Mouse (Mus musculus) limb, embryonic 15.5 days (tissue): ENCODE measurements at regions not wholly inside any gene's neighbourhood (a gene's known extent, or its start where the extent isn't known, plus 50 kb on each side); places are given as distances from the start of the nearest gene placed in this dataset.
"Not testable (repeated sequence)": the region's sequence is repeated elsewhere in the genome, so short reads cannot be mapped to it uniquely, and the experiment has no call there.

Source experiments
- ATAC-seq: fragments of 200-750 bp; cut with Nextera tagmentation; 2 replicates; pipeline ENCODE4 v1.8.0; 2017; ENCODE audit warnings: low read depth, moderate TSS enrichment; ENCODE audit not compliant: insufficient number of reproducible peaks, low FRiP score, low TSS enrichment
- H3K27ac ChIP-seq: fragments of 300-500 bp; sonication (generic); 2 replicates; pipeline ENCODE4 v1.5.1; 2015; ENCODE audit warnings: moderate library complexity, mild to moderate bottlenecking, inconsistent platforms
- H3K27me3 ChIP-seq: fragments of 300-500 bp; sonication (generic); 2 replicates; pipeline ENCODE4 v1.6.1; 2015; ENCODE audit warnings: inconsistent platforms
- H3K36me3 ChIP-seq: fragments of 300-500 bp; sonication (generic); 2 replicates; pipeline ENCODE4 v1.6.1; 2015; ENCODE audit warnings: inconsistent platforms
- H3K4me1 ChIP-seq: fragments of 300-500 bp; sonication (generic); 2 replicates; pipeline ENCODE4 v1.6.1; 2015; ENCODE audit warnings: inconsistent platforms
- H3K4me2 ChIP-seq: fragments of 300-500 bp; sonication (generic); 2 replicates; pipeline ENCODE4 v1.6.1; 2015; ENCODE audit warnings: mild to moderate bottlenecking, inconsistent platforms
- H3K4me3 ChIP-seq: fragments of 300-500 bp; sonication (generic); 2 replicates; pipeline ENCODE4 v1.5.1; 2015; ENCODE audit warnings: mild to moderate bottlenecking, inconsistent platforms
- H3K9ac ChIP-seq: fragments of 300-500 bp; sonication (generic); 2 replicates; pipeline ENCODE4 v1.6.1; 2015; ENCODE audit warnings: inconsistent platforms
- H3K9me3 ChIP-seq: fragments of 300-500 bp; sonication (generic); 2 replicates; pipeline ENCODE4 v1.6.1; 2016; ENCODE audit warnings: inconsistent platforms
- WGBS: fragments of 180-500 bp; shearing (Covaris S2); methylation state at CpG from one replicate; pipeline ENCODE4 v1.1.7; 2015; 5-methylcytosine and 5-hydroxymethylcytosine counted together

GRCm38 (mm10) chr1:168601967-168602366 is 169.9 kb upstream of the Pbx1 start:
- H3K4me2 ChIP-seq, ATAC-seq, H3K9me3 ChIP-seq, H3K4me3 ChIP-seq, H3K9ac ChIP-seq, H3K27me3 ChIP-seq, H3K27ac ChIP-seq, H3K4me1 ChIP-seq, H3K36me3 ChIP-seq: not testable (repeated sequence)
- WGBS: 77% methylated on average over 3 of the region's 3 CpGs

GRCm38 (mm10) chr1:168600461-168601160 is 168.5 kb upstream of the Pbx1 start:
- H3K4me2 ChIP-seq: no peak overlapping the region

GRCm38 (mm10) chr1:168598191-168598667 is 166.2 kb upstream of the Pbx1 start:
- H3K9me3 ChIP-seq: no peaks in the 10 kb centered on the region
- WGBS: 22% methylated on average over 11 of the region's 11 CpGs
- no peak overlapping the region for H3K9ac ChIP-seq
- H3K4me3 ChIP-seq: 0 out of 2 replicates have a peak overlapping the region, but pooled peaks have one; percentile 16
- peak overlapping the region; percentile 19 for H3K4me2 ChIP-seq
- H3K36me3 ChIP-seq: no peaks in the 10 kb centered on the region
- H3K27ac ChIP-seq: no peak overlapping the region
- no peaks in the 10 kb centered on the region for H3K27me3 ChIP-seq
- ATAC-seq: no peak
- H3K4me1 ChIP-seq: 0 out of 2 replicates have a peak, but pooled peaks cover 2% of the 10 kb centered on the region

More at GRCm38 (mm10) chr1:168600461-168601160, 168.5 kb upstream of the Pbx1 start:
- Histone ChIP-seq H3K9ac (no peak overlapping the region), H3K9me3 (no peaks in the 10 kb centered on the region), H3K36me3 (no peaks in the 10 kb centered on the region), H3K4me1 (0 out of 2 replicates have a peak, but pooled peaks cover 2% of the 10 kb centered on the region), H3K4me3 (no peak overlapping the region), H3K27me3 (no peaks in the 10 kb centered on the region), H3K27ac (no peak overlapping the region)
- ATAC-seq: no peak
- 73% methylated on average over 6 of the region's 6 CpGs for WGBS

- 25% methylated on average over 5 of the region's 5 CpGs for WGBS
- ATAC-seq: no peak
- no peaks in the 10 kb centered on the region for H3K27me3 ChIP-seq
- H3K9me3 ChIP-seq: no peaks in the 10 kb centered on the region
- H3K27ac ChIP-seq: no peak overlapping the region
- no peak overlapping the region for H3K4me3 ChIP-seq
- 0 out of 2 replicates have a peak, but pooled peaks cover 2% of the 10 kb centered on the region for H3K4me1 ChIP-seq
- no peak overlapping the region for H3K9ac ChIP-seq
- H3K4me2 ChIP-seq: no peak overlapping the region
- no peaks in the 10 kb centered on the region for H3K36me3 ChIP-seq
Observed at GRCm38 (mm10) chr1:168597495-168597894, 165.4 kb upstream of the Pbx1 start.

GRCm38 (mm10) chr1:168584137-168584536 is 152.1 kb upstream of the Pbx1 start:
- H3K27me3 ChIP-seq: no peaks in the 10 kb centered on the region
- no peak overlapping the region for H3K4me2 ChIP-seq
- no peak overlapping the region for H3K9ac ChIP-seq
- no peaks in the 10 kb centered on the region for H3K4me1 ChIP-seq
- 51% methylated on average over 3 of the region's 3 CpGs for WGBS
- no peak for ATAC-seq
- H3K27ac ChIP-seq: no peak overlapping the region
- H3K9me3 ChIP-seq: no peaks in the 10 kb centered on the region
- no peaks in the 10 kb centered on the region for H3K36me3 ChIP-seq
- no peak overlapping the region for H3K4me3 ChIP-seq

- Histone ChIP-seq H3K27ac (no peak overlapping the region), H3K27me3 (no peaks in the 10 kb centered on the region), H3K4me3 (no peak overlapping the region), H3K36me3 (no peaks in the 10 kb centered on the region), H3K9ac (no peak overlapping the region), H3K9me3 (no peaks in the 10 kb centered on the region), H3K4me1 (no peaks in the 10 kb centered on the region), H3K4me2 (no peak overlapping the region)
- WGBS: 83% methylated on average over 5 of the region's 5 CpGs
- ATAC-seq: no peak
Observed at GRCm38 (mm10) chr1:168582434-168582833, 150.4 kb upstream of the Pbx1 start.

- Histone ChIP-seq H3K4me3 (no peak overlapping the region), H3K4me2 (no peak overlapping the region), H3K36me3 (no peaks in the 10 kb centered on the region), H3K4me1 (no peaks in the 10 kb centered on the region), H3K27ac (no peak overlapping the region), H3K27me3 (no peaks in the 10 kb centered on the region), H3K9me3 (no peaks in the 10 kb centered on the region), H3K9ac (no peak overlapping the region)
- no peak for ATAC-seq
- WGBS: 53% methylated on average over 5 of the region's 5 CpGs
Observed at GRCm38 (mm10) chr1:168569930-168570515, 138.0 kb upstream of the Pbx1 start.

GRCm38 (mm10) chr1:168552394-168552793 is 120.3 kb upstream of the Pbx1 start:
- Histone ChIP-seq H3K36me3 (no peaks in the 10 kb centered on the region), H3K9ac (no peak overlapping the region), H3K9me3 (no peaks in the 10 kb centered on the region), H3K27me3 (no peaks in the 10 kb centered on the region), H3K4me1 (no peaks in the 10 kb centered on the region), H3K27ac (no peak overlapping the region), H3K4me3 (no peak overlapping the region), H3K4me2 (no peak overlapping the region)
- WGBS: 74% methylated on average over 3 of the region's 3 CpGs
- ATAC-seq: no peak

GRCm38 (mm10) chr1:168549807-168550435 is 117.9 kb upstream of the Pbx1 start:
- H3K27me3 ChIP-seq: no peaks in the 10 kb centered on the region
- no peaks in the 10 kb centered on the region for H3K4me1 ChIP-seq
- H3K27ac ChIP-seq: no peak overlapping the region
- no peak overlapping the region for H3K4me3 ChIP-seq
- 42% methylated on average over 7 of the region's 7 CpGs for WGBS
- no peaks in the 10 kb centered on the region for H3K36me3 ChIP-seq
- ATAC-seq: no peak
- no peak overlapping the region for H3K9ac ChIP-seq
- H3K9me3 ChIP-seq: no peaks in the 10 kb centered on the region
- no peak overlapping the region for H3K4me2 ChIP-seq

GRCm38 (mm10) chr1:168546156-168546555 is 114.1 kb upstream of the Pbx1 start:
- 92% methylated on average over 3 of the region's 3 CpGs for WGBS
- H3K9me3 ChIP-seq: no peaks in the 10 kb centered on the region
- no peak overlapping the region for H3K4me2 ChIP-seq
- no peak overlapping the region for H3K4me3 ChIP-seq
- H3K36me3 ChIP-seq: no peaks in the 10 kb centered on the region
- ATAC-seq: no peak
- no peak overlapping the region for H3K27ac ChIP-seq
- H3K27me3 ChIP-seq: no peaks in the 10 kb centered on the region
- no peaks in the 10 kb centered on the region for H3K4me1 ChIP-seq
- no peak overlapping the region for H3K9ac ChIP-seq

- no peak for ATAC-seq
- Histone ChIP-seq H3K4me3 (no peak overlapping the region), H3K27ac (no peak overlapping the region), H3K9me3 (no peaks in the 10 kb centered on the region), H3K4me2 (no peak overlapping the region), H3K9ac (no peak overlapping the region), H3K27me3 (no peaks in the 10 kb centered on the region), H3K36me3 (no peaks in the 10 kb centered on the region), H3K4me1 (no peaks in the 10 kb centered on the region)
- WGBS: 57% methylated on average over 7 of the region's 7 CpGs
Observed at GRCm38 (mm10) chr1:168545072-168545780, 113.2 kb upstream of the Pbx1 start.

- Histone ChIP-seq H3K27me3 (no peaks in the 10 kb centered on the region), H3K9me3 (no peaks in the 10 kb centered on the region), H3K4me3 (no peak overlapping the region), H3K4me2 (no peak overlapping the region), H3K4me1 (no peaks in the 10 kb centered on the region), H3K9ac (no peak overlapping the region), H3K36me3 (no peaks in the 10 kb centered on the region), H3K27ac (no peak overlapping the region)
- 36% methylated on average over 2 of the region's 2 CpGs for whole genome bisulfite sequencing
- ATAC-seq: no peak
Observed at GRCm38 (mm10) chr1:168541231-168541630, 109.2 kb upstream of the Pbx1 start.
